Mouse (Mus musculus) left cerebral cortex, postnatal 36 days (tissue): Measurements from ENCODE around the gene Wasf1. TPM values are rescaled to one million over a fixed set of nuclear protein-coding genes. Genes with fewer than 3 reads are reported as not detected.

Source experiments
- DNase-seq, 2 experiments: peaks; one replicate each; pipeline ENCODE4 v3.0.0; 2021 to 2022; ENCODE audit warnings: low spot score in 2 of 2, mixed read lengths in 1 of 2
- intact Hi-C: fragments of 180-260 bp; cut with DNase I; formaldehyde crosslinking; loops from one replicate; pipeline ENCODE4 v1.15.1; 2025
- total RNA-seq, 2 experiments: library from RNA; stranded (reverse); gene quantifications; 2 replicates each; pipeline ENCODE4 v1.2.3; 2021

Wasf1 gene
- 100 to 1,000 TPM; 263 to 267 TPM for total RNA-seq

- DNase-seq = peak; percentile 97 to 98
- intact Hi-C loops = loop anchor here (5.0 kb wide), 2 partner anchors 41 to 121 kb away; no protein-coding TSS in a partner anchor
Observed at GRCm38 (mm10) chr10:40882831-40883643, at the start of gene Wasf1, which contains the start of gene Cdc40. Wasf1 (plus strand) TSS chr10:40883475. Cdc40 (minus strand) TSS chr10:40883311.

GRCm38 (mm10) chr10:40840086-40840485 is 43.2 kb upstream of the Wasf1 start:
- no peak for DNase-seq
- intact Hi-C loops = loop anchor here (5.0 kb wide), 1 partner anchor 42 kb away; the partner anchor contains the start of genes Cdc40 and Wasf1

GRCm38 (mm10) chr10:40843841-40844240 is 39.4 kb upstream of the Wasf1 start:
- intact Hi-C loops = loop anchor here (1.0 to 5.0 kb wide), 2 partner anchors 38 to 161 kb away; partner anchors contain the start of genes Cdc40, Mettl24 and Wasf1
- DNase-seq = peak; percentile 55

- no peak for DNase-seq
- intact Hi-C loops = loop anchor here (5.0 kb wide), 1 partner anchor 38 kb away; the partner anchor contains the start of genes Cdc40 and Wasf1
Observed at GRCm38 (mm10) chr10:40844546-40844945, 38.7 kb upstream of the Wasf1 start.

- intact Hi-C loops = no loop called here
Observed at GRCm38 (mm10) chr10:40845626-40846025, 37.6 kb upstream of the Wasf1 start.

GRCm38 (mm10) chr10:40847176-40847874 is 36.0 kb upstream of the Wasf1 start:
- no peak for DNase-seq
- intact Hi-C loops = no loop called here

More at GRCm38 (mm10) chr10:40845626-40846025, 37.6 kb upstream of the Wasf1 start:
- DNase-seq = no peak

GRCm38 (mm10) chr10:40850644-40851043 is 32.6 kb upstream of the Wasf1 start:
- intact Hi-C loops = no loop called here
- no peak for DNase-seq

GRCm38 (mm10) chr10:40851138-40851537 is 32.1 kb upstream of the Wasf1 start:
- intact Hi-C loops = no loop called here
- no peak for DNase-seq

- intact Hi-C loops = no loop called here
Observed at GRCm38 (mm10) chr10:40855616-40856015, 27.7 kb upstream of the Wasf1 start.

GRCm38 (mm10) chr10:40856703-40857102 is 26.6 kb upstream of the Wasf1 start:
- intact Hi-C loops = no loop called here
- DNase-seq = no peak

More at GRCm38 (mm10) chr10:40855616-40856015, 27.7 kb upstream of the Wasf1 start:
- DNase-seq = no peak

GRCm38 (mm10) chr10:40857599-40857998 is 25.7 kb upstream of the Wasf1 start:
- intact Hi-C loops = no loop called here
- no peak for DNase-seq

GRCm38 (mm10) chr10:40868081-40868480 is 15.2 kb upstream of the Wasf1 start:
- no peak for DNase-seq
- intact Hi-C loops = no loop called here

- no peak for DNase-seq
- intact Hi-C loops = no loop called here
Observed at GRCm38 (mm10) chr10:40871301-40871700, 12.0 kb upstream of the Wasf1 start.

- intact Hi-C loops = no loop called here
- no peak for DNase-seq
Observed at GRCm38 (mm10) chr10:40872052-40872451, 11.2 kb upstream of the Wasf1 start.

- intact Hi-C loops = no loop called here
Observed at GRCm38 (mm10) chr10:40878246-40878645, 5.0 kb upstream of the Wasf1 start.

GRCm38 (mm10) chr10:40879969-40880368 is 3.3 kb upstream of the Wasf1 start:
- DNase-seq = peak in 1 of 2 experiments; percentile 37
- intact Hi-C loops = loop anchor here (5.0 kb wide), 2 partner anchors 38 to 118 kb away; no protein-coding TSS in a partner anchor

More at GRCm38 (mm10) chr10:40878246-40878645, 5.0 kb upstream of the Wasf1 start:
- no peak for DNase-seq

- intact Hi-C loops = loop anchor here (5.0 kb wide), 2 partner anchors 39 to 119 kb away; no protein-coding TSS in a partner anchor
- DNase-seq = no peak
Observed at GRCm38 (mm10) chr10:40881236-40881635, 2.0 kb upstream of the Wasf1 start.

- intact Hi-C loops = loop anchor here (5.0 kb wide), 2 partner anchors 40 to 120 kb away; no protein-coding TSS in a partner anchor
- DNase-seq = no peak
Observed at GRCm38 (mm10) chr10:40882333-40882732, 942 bp upstream of the Wasf1 start.

GRCm38 (mm10) chr10:40883644-40884278 is 486 bp downstream of the Wasf1 start:
- intact Hi-C loops = loop anchor here (1.0 to 5.0 kb wide), 4 partner anchors 41 to 233 kb away; partner anchors contain the start of gene Mettl24
- DNase-seq = no peak
